ENCODE assay signal across 8 mouse cellular contexts in the genomic region with DNA sequence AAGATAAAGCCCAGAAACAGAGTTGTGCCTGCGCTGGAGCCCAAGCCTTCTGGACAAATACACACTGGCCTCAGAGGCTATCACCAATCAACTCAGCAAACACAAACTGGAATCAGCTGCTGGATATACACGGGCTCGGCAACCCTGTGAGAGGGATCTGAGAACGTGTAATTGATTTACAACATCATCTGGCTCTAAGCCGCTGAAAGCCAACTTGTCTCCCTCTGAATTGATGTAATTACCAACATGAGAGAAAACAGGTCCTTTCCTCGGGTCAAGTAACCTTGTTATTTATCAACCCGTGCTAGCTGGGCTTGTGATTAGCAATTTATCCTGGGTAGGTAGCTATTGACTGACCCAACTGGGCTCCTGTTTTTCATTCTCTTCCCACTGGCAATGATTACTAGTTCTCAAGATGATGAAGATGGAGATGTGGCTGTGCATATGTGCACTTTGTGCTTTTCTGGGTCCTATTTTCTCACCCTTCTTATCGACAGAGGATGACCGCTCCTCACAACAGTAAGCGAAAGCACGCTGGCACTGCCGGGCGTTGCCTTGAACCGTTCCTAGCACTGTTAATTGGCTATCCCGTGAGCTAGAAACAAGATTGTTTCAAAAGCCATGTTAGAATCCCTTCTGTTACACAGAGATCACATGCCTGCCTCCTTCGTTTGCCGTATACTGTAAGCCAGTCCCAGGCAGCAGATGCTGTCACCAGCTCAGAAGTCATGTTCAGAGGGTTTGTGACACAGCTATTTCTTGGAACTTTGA.
DNase-seq lines count a peak whose midpoint lies in the region; ATAC-seq lines count a peak whose summit lies in the region.

No protein-coding gene starts in this region.

- no peak overlapping the region for H3K27ac ChIP-seq in heart, embryonic 15.5 days
- H3K27ac ChIP-seq in embryonic facial prominence, embryonic 13.5 days: no peak overlapping the region
- H3K27ac ChIP-seq in neural tube, embryonic 15.5 days (replicated peaks): no peak overlapping the region

- WGBS in heart, embryonic 15.5 days: 49% methylated on average over 17 of the region's 17 CpGs
- WGBS in embryonic facial prominence, embryonic 13.5 days: 26% methylated on average over 17 of the region's 17 CpGs
- WGBS in neural tube, embryonic 15.5 days: 44% methylated on average over 17 of the region's 17 CpGs

- no peaks in the 10 kb centered on the region for H3K9me3 ChIP-seq in heart, embryonic 15.5 days (replicated peaks)
- H3K9me3 ChIP-seq in embryonic facial prominence, embryonic 13.5 days: no peaks in the 10 kb centered on the region
- no peaks in the 10 kb centered on the region for H3K9me3 ChIP-seq in neural tube, embryonic 15.5 days (replicated peaks)

- no peak for ATAC-seq in heart, embryonic 15.5 days (replicated peaks; ENCODE audit: insufficient number of reproducible peaks, insufficient read depth, low FRiP score, low read depth)
- ATAC-seq in embryonic facial prominence, embryonic 13.5 days (ENCODE audit: insufficient number of reproducible peaks, insufficient read depth, low FRiP score, low TSS enrichment, low read depth): 0 out of 2 replicates have a peak, but pooled peaks have one; percentile 3
- peak; percentile 47; the same call in 1 of the 2 replicates for ATAC-seq in neural tube, embryonic 15.5 days (ENCODE audit: low FRiP score)

- H3K4me2 ChIP-seq in heart, embryonic 15.5 days: peak overlapping the region; percentile 13; the same call in 1 of the 2 replicates
- peak overlapping the region; percentile 12; the same call in 1 of the 2 replicates for H3K4me2 ChIP-seq in embryonic facial prominence, embryonic 13.5 days
- no peak overlapping the region for H3K4me2 ChIP-seq in neural tube, embryonic 15.5 days

- no peak overlapping the region for H3K9ac ChIP-seq in heart, embryonic 15.5 days
- H3K9ac ChIP-seq in embryonic facial prominence, embryonic 13.5 days: no peak overlapping the region
- H3K9ac ChIP-seq in neural tube, embryonic 15.5 days (replicated peaks): no peak overlapping the region

- peaks cover 7% of the 10 kb centered on the region; the same call in 1 of the 2 replicates for H3K4me1 ChIP-seq in heart, embryonic 15.5 days (replicated peaks)
- peaks cover 20% of the 10 kb centered on the region for H3K4me1 ChIP-seq in embryonic facial prominence, embryonic 13.5 days
- peaks cover 17% of the 10 kb centered on the region for H3K4me1 ChIP-seq in neural tube, embryonic 15.5 days

- intact Hi-C loops in heart, postnatal 25 days (cut with DNase I): no loop called here
- intact Hi-C loops in left cerebral cortex, postnatal 10 days (cut with DNase I): no loop called here

- DNase-seq in heart, postnatal 25 days (ENCODE audit: low spot score): no peak
- DNase-seq in kidney, postnatal 10 days: peak; percentile 14
- DNase-seq in cerebellum, adult 18-20 months: no peak
- no peak for DNase-seq in cerebellum, postnatal 36 days
- no peak for DNase-seq in left cerebral cortex, postnatal 10 days (ENCODE audit: extremely low spot score in 1 of 2, low spot score in 2 of 2)

- H3K36me3 ChIP-seq in heart, embryonic 15.5 days: no peaks in the 10 kb centered on the region
- H3K36me3 ChIP-seq in embryonic facial prominence, embryonic 13.5 days: no peaks in the 10 kb centered on the region
- no peaks in the 10 kb centered on the region for H3K36me3 ChIP-seq in neural tube, embryonic 15.5 days

- H3K4me3 ChIP-seq in heart, embryonic 15.5 days: no peak overlapping the region
- no peak overlapping the region for H3K4me3 ChIP-seq in embryonic facial prominence, embryonic 13.5 days
- H3K4me3 ChIP-seq in neural tube, embryonic 15.5 days (replicated peaks): no peak overlapping the region

- no peaks in the 10 kb centered on the region for H3K27me3 ChIP-seq in heart, embryonic 15.5 days
- H3K27me3 ChIP-seq in embryonic facial prominence, embryonic 13.5 days: no peaks in the 10 kb centered on the region
- H3K27me3 ChIP-seq in neural tube, embryonic 15.5 days (replicated peaks): no peaks in the 10 kb centered on the region
